Mouse (Mus musculus) embryonic facial prominence, embryonic 14.5 days (tissue): ENCODE results near the gene Spdye4b. TPM values are rescaled to one million over a fixed set of nuclear protein-coding genes. Genes with fewer than 3 reads are reported as not detected.
"Not testable (repeated sequence)": the region's sequence is repeated elsewhere in the genome, so short reads cannot be mapped to it uniquely, and the experiment has no call there.

ENCODE experiments used
- ATAC-seq: fragments of 200-750 bp; cut with Nextera tagmentation; 2 replicates; pipeline ENCODE4 v1.8.0; 2017; ENCODE audit warnings: low read depth, moderate number of reproducible peaks, moderate TSS enrichment
- DNase-seq: peaks from one replicate; pipeline ENCODE4 v3.0.0-alpha.2; 2015; ENCODE audit warnings: low spot score
- H3K27ac ChIP-seq: fragments of 300-500 bp; sonication (generic); replicated peaks from 2 replicates; pipeline ENCODE4 v1.5.1; 2014; ENCODE audit warnings: low read depth, mild to moderate bottlenecking, low read length, moderate library complexity
- H3K27me3 ChIP-seq: fragments of 300-500 bp; sonication (generic); replicated peaks from 2 replicates; pipeline ENCODE4 v1.6.1; 2014; ENCODE audit warnings: low read length; ENCODE audit not compliant: control insufficient read depth, insufficient read depth
- H3K36me3 ChIP-seq: fragments of 300-500 bp; sonication (generic); 2 replicates; pipeline ENCODE4 v1.6.1; 2014; ENCODE audit warnings: low read length, mixed read lengths; ENCODE audit not compliant: control insufficient read depth, insufficient read depth
- H3K4me1 ChIP-seq: fragments of 300-500 bp; sonication (generic); 2 replicates; pipeline ENCODE4 v1.6.1; 2014; ENCODE audit warnings: antibody characterized with exemption, low read length; ENCODE audit not compliant: control insufficient read depth, insufficient read depth
- H3K4me2 ChIP-seq: fragments of 300-500 bp; sonication (generic); 2 replicates; pipeline ENCODE4 v1.6.1; 2014; ENCODE audit warnings: low read depth, mild to moderate bottlenecking, low read length, moderate library complexity, mixed read lengths
- H3K4me3 ChIP-seq: fragments of 300-500 bp; sonication (generic); 2 replicates; pipeline ENCODE4 v1.5.1; 2014; ENCODE audit warnings: low read depth, mild to moderate bottlenecking, low read length
- H3K9ac ChIP-seq: fragments of 300-500 bp; sonication (generic); 2 replicates; pipeline ENCODE4 v1.6.1; 2014; ENCODE audit warnings: low read depth, mild to moderate bottlenecking, low read length, moderate library complexity, mixed read lengths
- H3K9me3 ChIP-seq: fragments of 300-500 bp; sonication (generic); 2 replicates; pipeline ENCODE4 v1.6.1; 2016; ENCODE audit warnings: low read length; ENCODE audit not compliant: control insufficient read depth
- WGBS: fragments of 180-500 bp; shearing (Covaris S2); extraction: QIAGEN DNeasy Blood & Tissue Kit; methylation state at CpG from one replicate; pipeline ENCODE4 v1.1.7; 2014; 5-methylcytosine and 5-hydroxymethylcytosine counted together
- polyA plus RNA-seq: library from polyadenylated mRNA; unstranded; fragments of >200 nt; fragmentation: Nextera tagmentation; extraction: Ambion mirVana; gene quantifications from 2 replicates; pipeline ENCODE4 v1.2.1, GENCODE M21; 2014

Gene Spdye4b
- polyA plus RNA-seq, 1 experiment from 2014 or later: not detected

DNA sequence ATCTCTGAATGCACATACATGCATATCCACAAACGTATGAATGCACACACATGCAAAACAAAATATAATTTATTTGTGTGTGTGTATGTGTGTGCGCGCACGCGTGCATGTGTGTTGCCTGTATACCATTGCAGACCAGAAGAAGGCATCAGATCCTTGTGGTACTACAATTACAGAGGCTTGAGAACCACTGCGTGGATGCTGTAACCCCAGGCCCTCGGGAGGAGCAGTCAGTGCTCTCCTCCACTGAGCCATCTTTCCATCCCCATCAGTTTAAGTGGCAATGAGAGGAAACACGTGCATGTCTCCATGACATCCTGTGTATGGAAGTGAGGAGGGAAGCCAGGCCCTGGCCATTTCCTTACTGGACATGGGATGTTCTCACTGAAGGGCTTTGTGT, 12.0 kb downstream of the Spdye4b start:
- no peak overlapping the region for H3K4me3 ChIP-seq
- no peak for DNase-seq
- no peaks in the 10 kb centered on the region for H3K4me1 ChIP-seq
- H3K36me3 ChIP-seq: no peaks in the 10 kb centered on the region
- no peak overlapping the region for H3K27ac ChIP-seq
- no peaks in the 10 kb centered on the region for H3K27me3 ChIP-seq
- H3K9me3 ChIP-seq: no peaks in the 10 kb centered on the region
- H3K4me2 ChIP-seq: no peak overlapping the region
- 89% methylated on average over 8 of the region's 8 CpGs for whole genome bisulfite sequencing
- ATAC-seq: no peak
- no peak overlapping the region for H3K9ac ChIP-seq

GRCm38 (mm10) chr5:143194747-143195146, 13.9 kb downstream of the Spdye4b start:
- H3K9me3 ChIP-seq, H3K4me2 ChIP-seq, H3K4me3 ChIP-seq, H3K4me1 ChIP-seq, H3K27ac ChIP-seq, H3K36me3 ChIP-seq, DNase-seq, H3K27me3 ChIP-seq, ATAC-seq, H3K9ac ChIP-seq: not testable (repeated sequence)
- 68% methylated on average over 8 of the region's 8 CpGs for WGBS

- H3K4me1 ChIP-seq: no peaks in the 10 kb centered on the region
- H3K27me3 ChIP-seq: no peaks in the 10 kb centered on the region
- H3K4me2 ChIP-seq: no peak overlapping the region
- no peak overlapping the region for H3K27ac ChIP-seq
- ATAC-seq: no peak
- no peak overlapping the region for H3K9ac ChIP-seq
- 69% methylated on average over 2 of the region's 2 CpGs for WGBS
- H3K9me3 ChIP-seq: no peaks in the 10 kb centered on the region
- H3K36me3 ChIP-seq: no peaks in the 10 kb centered on the region
- H3K4me3 ChIP-seq: no peak overlapping the region
- DNase-seq: no peak
Observed at GRCm38 (mm10) chr5:143195166-143195565, 14.3 kb downstream of the Spdye4b start.

DNA sequence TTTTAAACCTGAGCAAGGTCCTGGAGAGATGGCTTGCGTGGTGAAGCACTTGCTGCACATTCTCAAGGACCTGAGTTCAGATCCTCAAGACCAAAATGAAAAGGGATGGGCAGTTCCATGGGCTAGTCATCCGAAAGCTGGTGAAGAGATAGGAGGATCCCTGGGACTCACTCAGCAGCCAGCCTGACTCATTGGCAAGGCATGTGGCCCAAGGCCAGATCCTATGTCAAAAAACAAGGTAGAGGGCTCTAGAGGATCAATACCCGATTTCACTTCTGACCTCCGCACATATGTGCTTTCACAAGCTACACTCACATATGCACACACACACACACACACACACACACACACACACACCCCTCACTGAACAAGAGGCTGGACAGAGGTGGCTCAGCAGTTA, 15.7 kb downstream of the Spdye4b start:
- 91% methylated on average over 4 of the region's 4 CpGs for WGBS

DNA sequence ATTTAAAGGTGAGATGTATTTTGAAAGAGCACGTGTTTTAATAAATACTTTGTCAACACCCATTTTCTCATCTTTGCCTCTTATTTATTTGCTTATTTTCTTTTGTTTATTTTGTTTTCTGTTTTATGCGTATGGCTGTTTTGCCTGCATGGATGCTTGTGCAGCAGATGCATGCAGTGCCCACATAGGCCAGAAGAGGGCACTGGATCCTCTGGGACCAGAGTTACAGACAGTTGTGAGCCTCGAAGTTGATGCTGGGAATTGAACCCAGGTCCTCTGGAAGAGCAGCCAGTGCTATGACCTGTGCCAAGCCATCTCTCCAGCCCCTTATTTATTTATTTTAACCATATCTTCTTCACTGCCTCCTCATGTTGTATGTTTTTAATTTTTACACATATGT, 24.2 kb downstream of the Spdye4b start:
- no peak for ATAC-seq
- no peaks in the 10 kb centered on the region for H3K36me3 ChIP-seq
- no peak overlapping the region for H3K4me3 ChIP-seq
- WGBS: 76% methylated on average over 3 of the region's 3 CpGs
- no peak for DNase-seq
- H3K9me3 ChIP-seq: peaks cover 5% of the 10 kb centered on the region
- H3K9ac ChIP-seq: no peak overlapping the region
- no peak overlapping the region for H3K4me2 ChIP-seq
- H3K27ac ChIP-seq: no peak overlapping the region
- no peaks in the 10 kb centered on the region for H3K27me3 ChIP-seq
- no peaks in the 10 kb centered on the region for H3K4me1 ChIP-seq

More for the DNA sequence above, 15.7 kb downstream of the Spdye4b start:
- Histone ChIP-seq H3K27ac (no peak overlapping the region), H3K9ac (no peak overlapping the region), H3K4me2 (no peak overlapping the region), H3K4me3 (no peak overlapping the region), H3K4me1 (no peaks in the 10 kb centered on the region), H3K9me3 (no peaks in the 10 kb centered on the region), H3K27me3 (no peaks in the 10 kb centered on the region), H3K36me3 (no peaks in the 10 kb centered on the region)
- no peak for ATAC-seq
- no peak for DNase-seq

DNA sequence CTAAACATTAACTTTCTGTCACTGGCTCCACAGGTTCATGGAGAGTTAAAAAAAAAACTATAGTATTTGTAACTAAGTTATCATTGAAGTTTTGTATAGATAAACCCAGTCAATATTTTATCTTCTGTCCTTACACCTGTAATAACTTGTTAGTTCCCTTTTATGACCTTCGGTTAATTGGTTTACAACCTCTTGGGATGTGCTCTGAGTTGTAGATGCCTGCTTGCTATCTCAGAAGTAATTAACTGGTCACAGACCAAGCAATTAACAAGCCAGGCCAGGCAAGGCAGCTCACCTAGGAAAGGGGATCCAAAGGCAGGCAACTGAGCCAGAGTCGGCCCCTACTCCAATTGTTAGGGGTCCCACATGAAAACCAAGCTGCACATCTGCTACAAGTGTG, 33.0 kb downstream of the Spdye4b start:
- no peak for DNase-seq
- 84% methylated on average over 2 of the region's 2 CpGs for WGBS

GRCm38 (mm10) chr5:143220996-143221395, 40.2 kb downstream of the Spdye4b start:
- no peak for ATAC-seq
- WGBS: 76% methylated on average over 5 of the region's 5 CpGs
- no peaks in the 10 kb centered on the region for H3K4me1 ChIP-seq

More for the DNA sequence above, 33.0 kb downstream of the Spdye4b start:
- no peak overlapping the region for H3K27ac ChIP-seq
- no peak overlapping the region for H3K4me3 ChIP-seq
- no peaks in the 10 kb centered on the region for H3K27me3 ChIP-seq
- no peak overlapping the region for H3K9ac ChIP-seq
- H3K9me3 ChIP-seq: peaks cover under 1% of the 10 kb centered on the region; the same call in 1 of the 2 replicates
- no peaks in the 10 kb centered on the region for H3K36me3 ChIP-seq
- no peaks in the 10 kb centered on the region for H3K4me1 ChIP-seq
- no peak for ATAC-seq
- no peak overlapping the region for H3K4me2 ChIP-seq

GRCm38 (mm10) chr5:143222287-143222686, 41.5 kb downstream of the Spdye4b start:
- 79% methylated on average over 1 of the region's 1 CpGs for WGBS

More at GRCm38 (mm10) chr5:143220996-143221395, 40.2 kb downstream of the Spdye4b start:
- Histone ChIP-seq H3K36me3 (no peaks in the 10 kb centered on the region), H3K27ac (no peak overlapping the region), H3K9ac (no peak overlapping the region), H3K4me2 (no peak overlapping the region), H3K27me3 (no peaks in the 10 kb centered on the region), H3K4me3 (no peak overlapping the region), H3K9me3 (no peaks in the 10 kb centered on the region)
- no peak for DNase-seq

DNA sequence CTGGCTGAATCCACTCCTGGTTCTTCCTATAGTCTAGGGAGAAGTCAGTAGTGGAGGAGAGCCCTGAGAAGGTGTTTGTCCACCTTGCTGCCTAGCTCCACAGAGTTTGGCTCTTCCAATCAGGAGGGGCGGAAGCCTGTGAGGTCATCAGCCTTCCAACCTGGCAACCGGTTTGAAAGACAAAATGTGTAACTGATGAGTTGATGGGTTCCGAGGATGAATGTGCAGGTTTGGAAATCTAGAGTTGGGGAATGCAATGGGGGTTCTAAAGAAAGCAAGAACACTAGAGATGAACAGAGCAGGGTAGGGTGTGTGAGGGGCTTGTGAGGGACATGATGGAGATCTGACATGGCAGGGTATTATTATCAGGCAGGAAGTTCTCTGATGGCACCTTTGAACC, 46.0 kb downstream of the Spdye4b start, which contains the start of gene Spdye4a:
Gene Spdye4a, minus strand, starts transcription at position 101 of the 400 bp plus-strand sequence.
- no peak within 1 kb of the TSS for H3K27ac ChIP-seq
- 0 out of 2 replicates have a peak, but pooled peaks cover 8% of the 10 kb centered on the region for H3K9me3 ChIP-seq
- no peaks in the 10 kb centered on the region for H3K27me3 ChIP-seq
- ATAC-seq: no peak
- H3K4me2 ChIP-seq: no peak within 1 kb of the TSS
- no peak within 1 kb of the TSS for H3K4me3 ChIP-seq
- no peaks in the 10 kb centered on the region for H3K36me3 ChIP-seq
- no peak for DNase-seq
- no peak within 1 kb of the TSS for H3K9ac ChIP-seq
- 90% methylated on average over 3 of the region's 3 CpGs for WGBS
- no peaks in the 10 kb centered on the region for H3K4me1 ChIP-seq

More at GRCm38 (mm10) chr5:143222287-143222686, 41.5 kb downstream of the Spdye4b start:
- no peak overlapping the region for H3K4me2 ChIP-seq
- H3K27me3 ChIP-seq: no peaks in the 10 kb centered on the region
- H3K9ac ChIP-seq: no peak overlapping the region
- H3K4me1 ChIP-seq: no peaks in the 10 kb centered on the region
- DNase-seq (no peak), ATAC-seq (no peak)
- no peaks in the 10 kb centered on the region for H3K36me3 ChIP-seq
- H3K27ac ChIP-seq: no peak overlapping the region
- H3K4me3 ChIP-seq: no peak overlapping the region
- no peaks in the 10 kb centered on the region for H3K9me3 ChIP-seq
